Mouse (Mus musculus): ENCODE results near the gene Ppp1r12a. TPM values are rescaled to one million over a fixed set of nuclear protein-coding genes. Genes with fewer than 3 reads are reported as not detected.

The Ppp1r12a gene
- polyA plus RNA-seq, 1 experiment from 2014 or later = 84.1 TPM

- Histone ChIP-seq H3K9ac (ENCODE audit: low read depth, low read length) (no peak overlapping the region), H3K36me3 (ENCODE audit: control insufficient read depth, insufficient read depth) (peaks cover 16% of the 10 kb centered on the region), H3K27ac (ENCODE audit: low read depth, low read length) (no peak overlapping the region; the same call in 1 of the 2 replicates), H3K4me1 (replicated peaks; ENCODE audit: control insufficient read depth, insufficient read depth, low read length) (0 out of 2 replicates have a peak, but pooled peaks cover 3% of the 10 kb centered on the region), H3K4me2 (replicated peaks; ENCODE audit: low read depth) (no peak overlapping the region), H3K4me3 (ENCODE audit: low read depth, low read length) (no peak overlapping the region), H3K27me3 (replicated peaks; ENCODE audit: control insufficient read depth, insufficient read depth, low read length) (no peaks in the 10 kb centered on the region), H3K9me3 (ENCODE audit: control insufficient read depth) (no peaks in the 10 kb centered on the region)
- 90% methylated on average over 4 of the region's 4 CpGs for WGBS
- TF ChIP-seq CTCF (IDR thresholded peaks at IDR 0.05; ENCODE audit: low read depth) = no peak
- ATAC-seq = no peak
Measured at GRCm38 (mm10) chr10:108202126-108202525, 40.1 kb downstream of the Ppp1r12a start.

DNA sequence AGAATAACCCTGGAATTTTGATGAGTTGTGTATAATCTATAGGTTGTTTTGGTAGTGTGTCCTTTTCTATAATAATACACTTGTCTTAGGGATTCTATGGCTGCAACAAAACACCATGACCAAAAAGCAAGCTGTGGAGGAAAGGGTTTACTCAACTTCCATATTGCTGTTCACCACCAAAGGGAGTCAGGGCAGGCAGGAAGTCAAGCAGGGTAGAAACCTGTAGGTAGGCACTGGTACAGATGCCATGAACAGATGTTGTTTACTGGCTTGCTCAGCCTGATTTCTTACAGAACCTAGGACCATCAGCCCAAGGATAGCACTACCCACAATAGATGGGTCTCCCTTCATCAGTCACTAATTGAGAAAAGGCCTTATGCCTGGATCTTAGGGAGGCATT is 41.4 kb downstream of the Ppp1r12a start:
- Histone ChIP-seq H3K36me3 (ENCODE audit: control insufficient read depth, insufficient read depth) (peaks cover 20% of the 10 kb centered on the region), H3K27me3 (replicated peaks; ENCODE audit: control insufficient read depth, insufficient read depth, low read length) (no peaks in the 10 kb centered on the region), H3K4me3 (ENCODE audit: low read depth, low read length) (no peak overlapping the region), H3K27ac (ENCODE audit: low read depth, low read length) (no peak overlapping the region), H3K9me3 (ENCODE audit: control insufficient read depth) (no peaks in the 10 kb centered on the region), H3K9ac (ENCODE audit: low read depth, low read length) (no peak overlapping the region), H3K4me2 (replicated peaks; ENCODE audit: low read depth) (no peak overlapping the region), H3K4me1 (replicated peaks; ENCODE audit: control insufficient read depth, insufficient read depth, low read length) (0 out of 2 replicates have a peak, but pooled peaks cover 3% of the 10 kb centered on the region)
- TF ChIP-seq CTCF (IDR thresholded peaks at IDR 0.05; ENCODE audit: low read depth) = no peak
- ATAC-seq = no peak

GRCm38 (mm10) chr10:108209396-108209795 is 47.4 kb downstream of the Ppp1r12a start:
- Histone ChIP-seq H3K27ac (ENCODE audit: low read depth, low read length) (no peak overlapping the region), H3K4me1 (replicated peaks; ENCODE audit: control insufficient read depth, insufficient read depth, low read length) (no peaks in the 10 kb centered on the region), H3K36me3 (ENCODE audit: control insufficient read depth, insufficient read depth) (peaks cover 7% of the 10 kb centered on the region; the same call in 1 of the 2 replicates), H3K27me3 (replicated peaks; ENCODE audit: control insufficient read depth, insufficient read depth, low read length) (no peaks in the 10 kb centered on the region), H3K4me3 (ENCODE audit: low read depth, low read length) (no peak overlapping the region), H3K9me3 (ENCODE audit: control insufficient read depth) (no peaks in the 10 kb centered on the region), H3K9ac (ENCODE audit: low read depth, low read length) (no peak overlapping the region), H3K4me2 (replicated peaks; ENCODE audit: low read depth) (no peak overlapping the region)
- no peak for TF ChIP-seq CTCF (IDR thresholded peaks at IDR 0.05; ENCODE audit: low read depth)
- no peak for ATAC-seq
- WGBS = 86% methylated on average over 5 of the region's 5 CpGs

DNA sequence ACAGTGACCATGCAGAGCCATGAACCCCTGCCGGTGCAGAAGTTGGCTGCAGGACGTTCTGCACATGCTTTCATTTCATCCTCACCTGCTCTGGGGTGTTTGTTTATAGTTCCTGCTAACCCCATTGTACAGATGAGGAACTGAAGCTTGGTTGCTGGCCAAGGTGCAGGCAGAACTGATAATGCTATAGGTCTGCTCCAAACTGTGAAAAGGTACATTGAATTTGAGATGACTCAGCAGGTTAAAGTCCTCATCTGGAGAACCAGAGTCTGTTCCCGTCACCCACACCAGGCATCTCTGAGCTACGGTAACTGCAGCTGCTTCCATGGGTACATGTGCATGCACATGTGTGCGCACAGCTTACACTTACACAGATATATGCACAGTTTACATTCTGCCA is 62.4 kb downstream of the Ppp1r12a start:
- Histone ChIP-seq H3K4me2 (replicated peaks; ENCODE audit: low read depth) (no peak overlapping the region), H3K4me3 (ENCODE audit: low read depth, low read length) (no peak overlapping the region), H3K27ac (ENCODE audit: low read depth, low read length) (no peak overlapping the region), H3K9ac (ENCODE audit: low read depth, low read length) (no peak overlapping the region), H3K27me3 (replicated peaks; ENCODE audit: control insufficient read depth, insufficient read depth, low read length) (no peaks in the 10 kb centered on the region), H3K9me3 (ENCODE audit: control insufficient read depth) (no peaks in the 10 kb centered on the region), H3K36me3 (ENCODE audit: control insufficient read depth, insufficient read depth) (peaks cover 9% of the 10 kb centered on the region; the same call in 1 of the 2 replicates), H3K4me1 (replicated peaks; ENCODE audit: control insufficient read depth, insufficient read depth, low read length) (no peaks in the 10 kb centered on the region)
- no peak for TF ChIP-seq CTCF (IDR thresholded peaks at IDR 0.05; ENCODE audit: low read depth)
- no peak for ATAC-seq
- WGBS = 62% methylated on average over 5 of the region's 5 CpGs

DNA sequence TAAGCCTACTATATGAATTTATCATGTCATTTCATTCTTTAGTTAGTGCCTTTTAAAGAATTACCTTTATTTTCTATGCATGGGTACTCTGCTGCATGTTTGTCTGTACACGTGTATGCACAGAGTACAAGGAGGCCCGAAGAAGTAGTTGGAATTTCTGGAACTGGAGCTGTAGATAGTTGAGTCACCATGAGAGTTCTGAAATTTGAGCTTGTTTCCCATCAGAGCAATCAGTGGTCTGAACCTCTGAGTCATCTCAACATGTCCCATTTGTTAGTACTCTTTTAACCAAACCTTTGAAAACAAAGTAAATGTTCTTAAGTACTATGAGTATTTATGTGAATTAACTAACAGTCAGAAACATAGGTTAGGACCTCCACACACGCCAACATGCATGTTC is 75.1 kb downstream of the Ppp1r12a start:
- no peak overlapping the region for H3K27ac ChIP-seq (ENCODE audit: low read depth, low read length)
- 84% methylated on average over 3 of the region's 3 CpGs for WGBS

DNA sequence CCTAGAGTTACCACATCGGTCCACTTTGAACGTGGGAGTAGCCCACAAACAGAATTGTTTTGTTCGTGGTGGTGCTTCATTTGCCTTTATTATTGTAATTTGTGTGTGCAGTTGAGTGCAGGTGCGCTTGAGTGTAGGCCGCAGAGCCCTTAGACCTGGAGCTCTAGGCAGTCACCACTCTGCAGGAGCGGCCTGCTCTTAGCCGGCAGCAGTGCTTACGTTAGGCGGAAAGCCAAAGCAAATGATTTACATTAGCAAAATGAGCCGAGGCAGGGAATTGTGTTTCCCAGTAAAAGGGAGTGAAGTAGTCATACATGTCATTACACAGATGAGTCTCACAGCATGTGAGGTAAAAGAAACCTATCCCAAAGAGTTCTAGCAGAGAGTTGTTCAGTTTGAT is 77.1 kb downstream of the Ppp1r12a start:
- no peak for TF ChIP-seq CTCF (IDR thresholded peaks at IDR 0.05; ENCODE audit: low read depth)
- ATAC-seq = no peak
- Histone ChIP-seq H3K36me3 (ENCODE audit: control insufficient read depth, insufficient read depth) (peaks cover 35% of the 10 kb centered on the region), H3K4me2 (replicated peaks; ENCODE audit: low read depth) (no peak overlapping the region), H3K4me1 (replicated peaks; ENCODE audit: control insufficient read depth, insufficient read depth, low read length) (no peaks in the 10 kb centered on the region), H3K9me3 (ENCODE audit: control insufficient read depth) (no peaks in the 10 kb centered on the region), H3K27ac (ENCODE audit: low read depth, low read length) (no peak overlapping the region), H3K4me3 (ENCODE audit: low read depth, low read length) (no peak overlapping the region), H3K27me3 (replicated peaks; ENCODE audit: control insufficient read depth, insufficient read depth, low read length) (no peaks in the 10 kb centered on the region), H3K9ac (ENCODE audit: low read depth, low read length) (no peak overlapping the region)
- WGBS = 66% methylated on average over 10 of the region's 10 CpGs

More for the DNA sequence above, 75.1 kb downstream of the Ppp1r12a start:
- no peak for TF ChIP-seq CTCF (IDR thresholded peaks at IDR 0.05; ENCODE audit: low read depth)
- Histone ChIP-seq H3K9ac (ENCODE audit: low read depth, low read length) (no peak overlapping the region), H3K27me3 (replicated peaks; ENCODE audit: control insufficient read depth, insufficient read depth, low read length) (no peaks in the 10 kb centered on the region), H3K36me3 (ENCODE audit: control insufficient read depth, insufficient read depth) (peaks cover 22% of the 10 kb centered on the region), H3K4me1 (replicated peaks; ENCODE audit: control insufficient read depth, insufficient read depth, low read length) (no peaks in the 10 kb centered on the region), H3K4me2 (replicated peaks; ENCODE audit: low read depth) (no peak overlapping the region), H3K4me3 (ENCODE audit: low read depth, low read length) (no peak overlapping the region), H3K9me3 (ENCODE audit: control insufficient read depth) (no peaks in the 10 kb centered on the region)
- no peak for ATAC-seq

- no peak overlapping the region for H3K4me2 ChIP-seq (replicated peaks; ENCODE audit: low read depth)
Measured at GRCm38 (mm10) chr10:108250710-108251109, 88.7 kb downstream of the Ppp1r12a start.

More at GRCm38 (mm10) chr10:108250710-108251109, 88.7 kb downstream of the Ppp1r12a start:
- WGBS = 85% methylated on average over 12 of the region's 12 CpGs
- no peak overlapping the region for H3K9ac ChIP-seq (ENCODE audit: low read depth, low read length)
- H3K9me3 ChIP-seq (ENCODE audit: control insufficient read depth) = no peaks in the 10 kb centered on the region
- TF ChIP-seq CTCF (IDR thresholded peaks at IDR 0.05; ENCODE audit: low read depth) = no peak
- peaks cover 45% of the 10 kb centered on the region for H3K36me3 ChIP-seq (ENCODE audit: control insufficient read depth, insufficient read depth)
- no peak for ATAC-seq
- no peaks in the 10 kb centered on the region for H3K4me1 ChIP-seq (replicated peaks; ENCODE audit: control insufficient read depth, insufficient read depth, low read length)
- H3K4me3 ChIP-seq (ENCODE audit: low read depth, low read length) = no peak overlapping the region
- no peaks in the 10 kb centered on the region for H3K27me3 ChIP-seq (replicated peaks; ENCODE audit: control insufficient read depth, insufficient read depth, low read length)
- no peak overlapping the region for H3K27ac ChIP-seq (ENCODE audit: low read depth, low read length)
